Mouse (Mus musculus) intestine, embryonic 15.5 days (tissue): ENCODE results near the gene 9930021J03Rik. TPM values are rescaled to one million over a fixed set of nuclear protein-coding genes. Genes with fewer than 3 reads are reported as not detected.

Source experiments
- ATAC-seq: fragments of 200-750 bp; cut with Nextera tagmentation; 2 replicates; pipeline ENCODE4 v1.8.0; 2017; ENCODE audit warnings: moderate TSS enrichment, moderate library complexity
- H3K27ac ChIP-seq: fragments of 300-500 bp; sonication (generic); 2 replicates; pipeline ENCODE4 v1.5.1; 2015; ENCODE audit warnings: mild to moderate bottlenecking, inconsistent platforms
- H3K27me3 ChIP-seq: fragments of 300-500 bp; sonication (generic); replicated peaks from 2 replicates; pipeline ENCODE4 v1.6.1; 2015; ENCODE audit warnings: inconsistent platforms
- H3K36me3 ChIP-seq: fragments of 300-500 bp; sonication (generic); 2 replicates; pipeline ENCODE4 v1.6.1; 2015; ENCODE audit warnings: inconsistent platforms
- H3K4me1 ChIP-seq: fragments of 300-500 bp; sonication (generic); replicated peaks from 2 replicates; pipeline ENCODE4 v1.6.1; 2015; ENCODE audit warnings: inconsistent platforms
- H3K4me2 ChIP-seq: fragments of 300-500 bp; sonication (generic); replicated peaks from 2 replicates; pipeline ENCODE4 v1.6.1; 2015; ENCODE audit warnings: mild to moderate bottlenecking, inconsistent platforms
- H3K4me3 ChIP-seq: fragments of 300-500 bp; sonication (generic); replicated peaks from 2 replicates; pipeline ENCODE4 v1.5.1; 2015; ENCODE audit warnings: inconsistent platforms
- H3K9ac ChIP-seq: fragments of 300-500 bp; sonication (generic); 2 replicates; pipeline ENCODE4 v1.6.1; 2015; ENCODE audit warnings: inconsistent platforms
- H3K9me3 ChIP-seq: fragments of 300-500 bp; sonication (generic); 2 replicates; pipeline ENCODE4 v1.6.1; 2016; ENCODE audit warnings: inconsistent platforms
- WGBS: fragments of 180-500 bp; shearing (Covaris S2); methylation state at CpG from one replicate; pipeline ENCODE4 v1.1.7; 2015; 5-methylcytosine and 5-hydroxymethylcytosine counted together
- polyA plus RNA-seq: library from polyadenylated mRNA; unstranded; fragments of >200 nt; fragmentation: Nextera tagmentation; extraction: Ambion mirVana; gene quantifications from 2 replicates; pipeline ENCODE4 v1.2.1, GENCODE M21; 2015

Gene 9930021J03Rik
- polyA plus RNA-seq, 1 experiment from 2014 or later = 4.0 TPM

GRCm38 (mm10) chr19:29830911-29831310 lies 25.1 kb upstream of the 9930021J03Rik start:
- Histone ChIP-seq H3K9me3 (no peaks in the 10 kb centered on the region), H3K27me3 (no peaks in the 10 kb centered on the region), H3K36me3 (no peaks in the 10 kb centered on the region), H3K9ac (no peak overlapping the region), H3K27ac (no peak overlapping the region), H3K4me3 (no peak overlapping the region), H3K4me1 (no peaks in the 10 kb centered on the region), H3K4me2 (no peak overlapping the region)
- no peak for ATAC-seq
- WGBS = 82% methylated on average over 2 of the region's 2 CpGs

GRCm38 (mm10) chr19:29828558-29828957 lies 22.8 kb upstream of the 9930021J03Rik start:
- H3K4me2 ChIP-seq = no peak overlapping the region
- no peaks in the 10 kb centered on the region for H3K4me1 ChIP-seq
- no peak overlapping the region for H3K27ac ChIP-seq
- H3K36me3 ChIP-seq = no peaks in the 10 kb centered on the region
- H3K9me3 ChIP-seq = no peaks in the 10 kb centered on the region
- no peak overlapping the region for H3K9ac ChIP-seq
- WGBS = 77% methylated on average over 5 of the region's 5 CpGs
- ATAC-seq = no peak
- H3K4me3 ChIP-seq = no peak overlapping the region
- H3K27me3 ChIP-seq = no peaks in the 10 kb centered on the region

GRCm38 (mm10) chr19:29826686-29827085 lies 20.9 kb upstream of the 9930021J03Rik start:
- Histone ChIP-seq H3K27me3 (no peaks in the 10 kb centered on the region), H3K4me1 (no peaks in the 10 kb centered on the region), H3K4me2 (no peak overlapping the region), H3K9me3 (no peaks in the 10 kb centered on the region), H3K9ac (no peak overlapping the region), H3K4me3 (no peak overlapping the region), H3K27ac (no peak overlapping the region), H3K36me3 (no peaks in the 10 kb centered on the region)
- ATAC-seq = peak; percentile 59; the same call in 1 of the 2 replicates
- 76% methylated on average over 1 of the region's 1 CpGs for WGBS

- H3K27me3 ChIP-seq = no peaks in the 10 kb centered on the region
- no peak overlapping the region for H3K27ac ChIP-seq
- no peaks in the 10 kb centered on the region for H3K4me1 ChIP-seq
- ATAC-seq = no peak
- H3K36me3 ChIP-seq = no peaks in the 10 kb centered on the region
- WGBS = 33% methylated on average over 2 of the region's 2 CpGs
- no peak overlapping the region for H3K9ac ChIP-seq
- no peak overlapping the region for H3K4me3 ChIP-seq
- no peak overlapping the region for H3K4me2 ChIP-seq
- H3K9me3 ChIP-seq = no peaks in the 10 kb centered on the region
These were observed 19.2 kb upstream of the 9930021J03Rik start for GRCm38 (mm10) chr19:29825003-29825402.

GRCm38 (mm10) chr19:29824034-29824700 lies 18.4 kb upstream of the 9930021J03Rik start:
- no peak overlapping the region for H3K4me2 ChIP-seq
- H3K36me3 ChIP-seq = no peaks in the 10 kb centered on the region
- H3K27ac ChIP-seq = no peak overlapping the region
- no peaks in the 10 kb centered on the region for H3K9me3 ChIP-seq
- WGBS = 50% methylated on average over 6 of the region's 6 CpGs
- no peak overlapping the region for H3K4me3 ChIP-seq
- H3K9ac ChIP-seq = no peak overlapping the region
- no peaks in the 10 kb centered on the region for H3K4me1 ChIP-seq
- no peak for ATAC-seq
- H3K27me3 ChIP-seq = no peaks in the 10 kb centered on the region

GRCm38 (mm10) chr19:29823456-29824010 lies 17.7 kb upstream of the 9930021J03Rik start:
- Histone ChIP-seq H3K9ac (no peak overlapping the region), H3K4me2 (no peak overlapping the region), H3K36me3 (no peaks in the 10 kb centered on the region), H3K27me3 (no peaks in the 10 kb centered on the region), H3K9me3 (no peaks in the 10 kb centered on the region), H3K4me3 (no peak overlapping the region), H3K4me1 (no peaks in the 10 kb centered on the region), H3K27ac (no peak overlapping the region)
- WGBS = 65% methylated on average over 12 of the region's 12 CpGs
- ATAC-seq = peak; percentile 63; the same call in 1 of the 2 replicates

GRCm38 (mm10) chr19:29820966-29821365 lies 15.2 kb upstream of the 9930021J03Rik start:
- H3K27ac ChIP-seq = no peak overlapping the region
- no peaks in the 10 kb centered on the region for H3K9me3 ChIP-seq
- no peaks in the 10 kb centered on the region for H3K36me3 ChIP-seq
- no peak overlapping the region for H3K4me3 ChIP-seq
- no peak for ATAC-seq
- no peaks in the 10 kb centered on the region for H3K4me1 ChIP-seq
- no peaks in the 10 kb centered on the region for H3K27me3 ChIP-seq
- no peak overlapping the region for H3K4me2 ChIP-seq
- no peak overlapping the region for H3K9ac ChIP-seq

- Histone ChIP-seq H3K4me3 (peak within 1 kb of the TSS; percentile 66), H3K4me2 (peak within 1 kb of the TSS; percentile 74), H3K4me1 (0 out of 2 replicates have a peak, but pooled peaks cover 7% of the 10 kb centered on the region), H3K9me3 (no peaks in the 10 kb centered on the region), H3K36me3 (peaks cover 12% of the 10 kb centered on the region; the same call in 1 of the 2 replicates), H3K9ac (peak within 1 kb of the TSS; percentile 70), H3K27me3 (no peaks in the 10 kb centered on the region), H3K27ac (no peak within 1 kb of the TSS)
- WGBS = under 1% methylated on average over 47 of the region's 47 CpGs
- ATAC-seq = peak; percentile 98
These were observed 7.0 kb upstream of the 9930021J03Rik start, which contains the start of gene Ranbp6 for GRCm38 (mm10) chr19:29812581-29813460. Gene Ranbp6, minus strand, starts transcription at chr19:29812974.

- no peak overlapping the region for H3K27ac ChIP-seq
- H3K9ac ChIP-seq = no peak overlapping the region
- H3K9me3 ChIP-seq = no peaks in the 10 kb centered on the region
- 92% methylated on average over 5 of the region's 5 CpGs for WGBS
- H3K36me3 ChIP-seq = peaks cover 12% of the 10 kb centered on the region; the same call in 1 of the 2 replicates
- no peak for ATAC-seq
- H3K4me3 ChIP-seq = no peak overlapping the region
- H3K27me3 ChIP-seq = no peaks in the 10 kb centered on the region
- 0 out of 2 replicates have a peak, but pooled peaks cover 7% of the 10 kb centered on the region for H3K4me1 ChIP-seq
- no peak overlapping the region for H3K4me2 ChIP-seq
These were observed 4.2 kb upstream of the 9930021J03Rik start for GRCm38 (mm10) chr19:29810022-29810421.

- peaks cover 7% of the 10 kb centered on the region; the same call in 1 of the 2 replicates for H3K36me3 ChIP-seq
- peak overlapping the region; percentile 91 for H3K27ac ChIP-seq
- no peaks in the 10 kb centered on the region for H3K27me3 ChIP-seq
- H3K4me3 ChIP-seq = peak overlapping the region; percentile 91
- peak; percentile 73 for ATAC-seq
- no peaks in the 10 kb centered on the region for H3K9me3 ChIP-seq
- H3K9ac ChIP-seq = peak overlapping the region; percentile 85
- 0 out of 2 replicates have a peak, but pooled peaks cover 3% of the 10 kb centered on the region for H3K4me1 ChIP-seq
- peak overlapping the region; percentile 86 for H3K4me2 ChIP-seq
- under 1% methylated on average over 63 of the region's 72 CpGs for WGBS
These were observed 480 bp downstream of the 9930021J03Rik start for GRCm38 (mm10) chr19:29805101-29805916.

- Histone ChIP-seq H3K9ac (no peak overlapping the region), H3K36me3 (no peaks in the 10 kb centered on the region), H3K4me2 (peak overlapping the region; percentile 43), H3K4me3 (peak overlapping the region; percentile 1; the same call in 1 of the 2 replicates), H3K27me3 (no peaks in the 10 kb centered on the region), H3K4me1 (0 out of 2 replicates have a peak, but pooled peaks cover 3% of the 10 kb centered on the region), H3K9me3 (no peaks in the 10 kb centered on the region), H3K27ac (no peak overlapping the region)
- WGBS = 30% methylated on average over 3 of the region's 3 CpGs
- no peak for ATAC-seq
These were observed 1.8 kb downstream of the 9930021J03Rik start for GRCm38 (mm10) chr19:29803946-29804345.
